Mouse (Mus musculus) gastrocnemius, postnatal 14 days (tissue): ENCODE data around the gene Atp6v0c. TPM values are rescaled to one million over a fixed set of nuclear protein-coding genes. Genes with fewer than 3 reads are reported as not detected.

Experiments
- DNase-seq: peaks from one replicate; pipeline ENCODE4 v3.0.0; 2021; ENCODE audit warnings: mixed read lengths
- intact Hi-C: fragments of 180-260 bp; cut with DNase I; formaldehyde crosslinking; loops from one replicate; pipeline ENCODE4 v1.15.1; 2025; ENCODE audit warnings: low total_unique reads
- total RNA-seq, 2 experiments: library from RNA; stranded (reverse); gene quantifications; 2 replicates each; pipeline ENCODE4 v1.2.3; 2021

Atp6v0c gene
- total RNA-seq, 2 experiments from 2014 or later = 167 to 178 TPM

DNA sequence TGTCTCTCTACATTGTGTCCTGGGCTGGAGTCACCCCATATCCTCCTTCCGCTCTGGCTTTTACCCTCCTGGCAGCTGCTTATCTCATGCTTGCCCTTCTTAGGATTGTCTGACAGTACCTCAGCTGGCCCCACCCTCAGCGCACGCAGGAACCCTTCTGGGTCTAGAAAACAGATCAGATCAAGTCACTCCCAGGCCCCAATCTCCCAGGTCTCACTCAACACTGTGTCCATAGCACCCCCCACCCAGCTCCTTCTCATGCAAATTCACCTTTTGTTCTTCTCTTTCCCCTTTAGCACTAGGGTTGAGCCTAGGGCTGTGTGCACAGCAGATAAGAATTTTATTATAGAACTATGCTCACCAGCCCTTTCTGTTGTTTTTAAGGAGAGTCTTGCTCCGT is 33.6 kb upstream of the Atp6v0c start:
- intact Hi-C loops = no loop called here
- DNase-seq = no peak

DNA sequence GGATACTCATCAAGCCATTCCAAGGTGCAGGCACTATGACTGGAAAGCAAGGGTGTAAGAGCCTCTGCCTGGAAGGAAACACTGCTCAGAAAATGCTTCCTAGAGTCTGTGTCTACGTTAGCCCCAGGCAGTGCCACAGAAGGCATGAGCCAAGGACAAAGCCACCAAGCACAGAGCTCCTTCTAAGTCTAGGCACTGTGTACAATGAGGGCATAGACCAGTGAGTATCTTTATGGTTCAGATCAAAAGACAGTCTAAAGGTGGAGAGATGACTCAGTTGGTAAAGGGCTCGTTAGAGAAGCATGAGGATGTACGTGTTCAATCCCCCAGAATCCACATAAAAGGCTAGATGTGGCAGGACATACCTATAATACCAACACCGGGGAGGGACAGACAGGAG is 31.6 kb upstream of the Atp6v0c start:
- DNase-seq = no peak
- intact Hi-C loops = no loop called here

DNA sequence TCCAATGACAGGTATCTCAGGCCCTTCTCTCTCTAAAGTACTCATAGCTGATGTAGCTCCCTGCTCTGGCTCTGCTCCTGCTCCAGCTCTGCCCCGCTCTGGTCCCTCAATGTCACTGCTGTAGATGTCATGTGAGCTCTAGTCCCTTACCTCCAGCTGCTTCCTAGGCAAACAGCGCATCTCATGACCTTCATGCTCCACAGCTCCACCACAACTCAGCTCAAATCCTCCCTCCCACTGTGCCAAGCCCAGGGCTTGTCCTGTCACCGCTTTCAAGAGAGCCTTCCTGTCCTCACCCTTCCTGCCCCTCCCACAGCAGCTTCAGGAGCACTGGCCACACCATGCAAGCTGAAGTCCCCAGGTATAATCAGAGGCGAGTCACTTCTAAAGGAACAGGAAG is 30.2 kb upstream of the Atp6v0c start:
- intact Hi-C loops = no loop called here

DNA sequence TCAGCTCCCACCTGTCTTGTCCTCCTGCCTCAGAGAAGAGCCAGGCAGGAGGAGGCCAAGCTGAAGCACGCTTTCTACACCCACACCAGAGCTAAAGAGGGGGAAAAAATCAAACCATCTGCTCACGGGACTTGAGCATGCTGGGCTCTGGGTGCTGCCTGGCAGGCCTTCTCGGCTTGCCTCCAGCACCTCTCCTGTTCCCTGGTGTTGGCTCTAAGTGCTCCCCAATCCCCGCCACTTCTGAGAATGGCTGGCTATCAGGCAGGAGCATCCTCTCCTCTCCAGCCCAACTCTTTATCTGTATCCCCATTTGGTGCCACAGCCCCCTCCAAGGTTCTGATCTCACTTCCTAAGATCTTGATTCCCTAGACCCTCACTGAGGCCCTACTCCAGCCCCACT is 29.8 kb upstream of the Atp6v0c start:
- no peak for DNase-seq
- intact Hi-C loops = no loop called here

More for the DNA sequence above, 30.2 kb upstream of the Atp6v0c start:
- DNase-seq = no peak

DNA sequence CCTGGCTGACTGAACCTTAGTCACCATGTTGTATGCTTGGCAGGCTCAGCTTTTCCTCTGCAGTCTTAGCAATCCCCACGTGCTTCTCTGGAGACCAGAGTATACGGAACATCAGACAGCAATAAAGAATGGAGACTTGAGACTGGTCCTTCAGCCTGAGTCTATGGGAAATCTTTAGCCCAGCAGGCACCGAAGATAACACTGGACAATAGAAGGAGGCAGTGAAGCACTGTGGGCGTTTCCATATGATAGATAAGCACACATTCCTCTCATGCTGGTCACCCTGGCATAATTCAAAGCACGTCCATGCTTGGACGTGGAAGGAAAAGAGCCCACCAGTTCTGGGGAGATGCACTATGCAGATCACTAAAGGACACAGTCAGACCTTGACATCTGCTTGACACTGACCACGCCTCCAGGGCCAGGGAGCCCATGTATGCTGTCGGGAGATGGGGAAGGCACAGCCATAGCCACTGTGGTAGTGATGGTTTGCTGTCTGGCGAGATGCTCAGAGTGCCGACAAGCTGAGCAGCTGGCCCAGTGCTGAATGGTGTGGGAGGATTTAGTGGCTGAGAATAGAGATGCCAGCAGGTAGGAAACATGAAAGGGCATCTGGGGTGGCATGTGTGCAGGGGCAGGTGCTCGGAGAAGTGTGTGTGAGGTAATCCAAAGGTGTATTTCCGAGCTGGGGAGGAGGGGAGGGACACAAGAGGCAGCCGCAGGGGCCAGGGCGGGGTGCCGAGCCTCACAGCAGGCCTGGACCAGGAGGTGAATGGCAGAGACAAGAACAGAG is 27.7 kb upstream of the Atp6v0c start:
- DNase-seq = no peak
- intact Hi-C loops = no loop called here

DNA sequence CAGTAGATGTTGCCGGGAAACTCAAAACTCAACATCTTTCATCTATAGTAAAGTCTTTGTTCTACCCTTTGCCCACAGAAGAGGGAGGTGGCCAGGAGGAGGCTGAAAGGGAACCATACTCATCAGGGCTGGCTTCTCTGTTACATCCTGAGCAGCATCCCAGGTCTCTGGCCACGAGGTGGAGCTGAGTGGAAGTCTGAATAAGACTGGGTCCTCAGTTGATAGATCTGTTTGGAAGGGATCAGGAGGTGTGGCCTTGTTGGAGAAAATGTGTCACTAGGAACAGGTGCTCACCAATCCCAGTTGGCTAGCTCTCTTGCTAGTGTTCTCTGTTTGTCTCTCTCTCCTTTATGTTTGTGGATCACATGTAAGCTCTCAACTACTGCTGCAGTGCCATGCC is 25.8 kb upstream of the Atp6v0c start:
- intact Hi-C loops = no loop called here
- DNase-seq = no peak

- intact Hi-C loops = loop anchor here (5.0 kb wide), 1 partner anchor 34 kb away; no protein-coding TSS in a partner anchor
- DNase-seq = no peak
Observed at GRCm38 (mm10) chr17:24193769-24194168, 24.3 kb upstream of the Atp6v0c start.

- intact Hi-C loops = loop anchor here (5.0 kb wide), 1 partner anchor 34 kb away; no protein-coding TSS in a partner anchor
- DNase-seq = no peak
Observed at GRCm38 (mm10) chr17:24193268-24193667, 23.8 kb upstream of the Atp6v0c start.

- intact Hi-C loops = loop anchor here (5.0 kb wide), 1 partner anchor 34 kb away; no protein-coding TSS in a partner anchor
- no peak for DNase-seq
Observed at GRCm38 (mm10) chr17:24192848-24193247, 23.3 kb upstream of the Atp6v0c start.

DNA sequence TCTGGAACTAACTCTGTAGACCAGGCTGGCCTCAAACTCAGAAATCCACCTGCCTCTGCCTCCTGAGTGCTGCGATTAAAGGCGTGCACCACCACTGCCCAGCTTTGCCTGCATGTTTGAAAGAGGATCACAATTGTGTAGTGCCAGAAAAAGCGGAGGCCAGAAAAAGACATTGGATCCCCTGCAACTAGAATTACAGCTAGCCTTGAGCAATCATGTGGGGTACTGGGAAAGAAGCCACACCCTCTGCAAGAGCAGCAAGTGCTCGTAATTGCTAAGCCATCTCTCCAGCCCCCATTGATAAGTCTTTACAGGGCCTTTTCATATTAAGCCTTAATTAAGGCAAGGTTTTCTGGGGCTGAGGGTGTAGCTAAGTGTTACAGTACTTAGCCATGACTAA is 22.0 kb upstream of the Atp6v0c start:
- intact Hi-C loops = loop anchor here (5.0 kb wide), 1 partner anchor 36 kb away; no protein-coding TSS in a partner anchor
- no peak for DNase-seq

- DNase-seq = no peak
- intact Hi-C loops = loop anchor here (5.0 kb wide), 1 partner anchor 36 kb away; no protein-coding TSS in a partner anchor
Observed at GRCm38 (mm10) chr17:24190934-24191333, 21.4 kb upstream of the Atp6v0c start.

- intact Hi-C loops = loop anchor here (5.0 to 10.0 kb wide), 2 partner anchors 131 to 213 kb away; no protein-coding TSS in a partner anchor
- no peak for DNase-seq
Observed at GRCm38 (mm10) chr17:24174259-24174658, 4.8 kb upstream of the Atp6v0c start.

- intact Hi-C loops = loop anchor here (5.0 to 10.0 kb wide), 2 partner anchors 131 to 214 kb away; no protein-coding TSS in a partner anchor
- peak; percentile 56 for DNase-seq
Observed at GRCm38 (mm10) chr17:24173423-24173822, 3.9 kb upstream of the Atp6v0c start.

- intact Hi-C loops = loop anchor here (5.0 to 10.0 kb wide), 2 partner anchors 133 to 216 kb away; no protein-coding TSS in a partner anchor
- DNase-seq = no peak
Observed at GRCm38 (mm10) chr17:24171738-24172137, 2.2 kb upstream of the Atp6v0c start.

- intact Hi-C loops = loop anchor here (5.0 to 10.0 kb wide), 2 partner anchors 134 to 217 kb away; no protein-coding TSS in a partner anchor
- DNase-seq = no peak
Observed at GRCm38 (mm10) chr17:24170729-24171128, 1.2 kb upstream of the Atp6v0c start.

DNA sequence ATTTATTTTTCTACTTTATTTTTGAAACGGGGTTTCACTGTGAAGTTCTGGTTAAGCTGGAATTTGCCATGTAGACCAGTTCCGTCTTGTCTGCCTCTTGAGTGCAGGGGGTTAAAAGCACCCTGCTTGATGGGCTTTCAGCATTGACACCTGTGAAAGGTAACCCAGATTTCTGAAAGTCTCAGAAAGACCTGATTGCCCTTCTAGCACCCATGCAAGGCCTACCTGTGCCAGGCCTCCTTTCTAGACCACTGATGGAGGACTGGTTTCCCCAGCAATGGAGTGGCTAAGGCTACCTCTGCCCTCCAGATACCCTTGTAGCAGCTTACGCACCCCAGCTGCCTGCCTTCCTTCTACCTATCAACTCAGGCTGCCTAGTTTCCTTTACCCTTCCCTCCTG is 623 bp upstream of the Atp6v0c start:
- intact Hi-C loops = loop anchor here (5.0 to 10.0 kb wide), 2 partner anchors 135 to 217 kb away; no protein-coding TSS in a partner anchor
- no peak for DNase-seq

DNA sequence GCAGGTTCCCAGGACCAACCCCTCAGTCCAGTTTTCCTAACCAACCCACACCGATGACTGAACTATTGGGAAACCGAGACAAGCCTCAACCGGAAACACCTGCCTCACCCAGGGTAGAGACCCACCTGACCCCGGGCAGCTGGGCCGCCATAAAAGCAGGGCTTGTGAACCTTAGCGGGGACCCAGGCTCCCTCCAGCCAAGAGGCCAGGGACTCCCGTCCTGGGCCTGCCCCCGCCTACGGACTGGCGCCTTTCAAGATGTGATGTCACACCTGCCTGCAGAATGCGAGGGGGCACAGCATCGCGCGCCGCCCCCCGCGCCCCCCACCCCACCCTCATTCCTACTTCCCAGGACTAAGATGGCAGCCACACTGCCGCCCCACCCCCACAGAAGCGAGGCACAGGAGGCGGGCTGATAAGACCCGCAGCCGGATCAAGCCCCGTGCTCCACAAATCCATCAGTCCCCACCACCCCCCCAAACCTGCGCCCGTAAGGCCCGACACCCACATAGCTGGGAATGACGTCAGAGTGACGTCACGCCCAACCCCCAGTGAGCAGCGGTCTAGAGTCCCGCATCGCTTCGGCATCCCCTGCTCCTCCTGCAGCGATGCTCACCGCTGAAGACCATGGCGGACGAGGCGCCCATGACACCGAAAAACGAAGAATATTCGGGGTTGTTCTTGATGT is 768 bp downstream of the Atp6v0c start:
- intact Hi-C loops = no loop called here
- DNase-seq = peak; percentile 49

GRCm38 (mm10) chr17:24167891-24168505 is 1.5 kb downstream of the Atp6v0c start:
- intact Hi-C loops = no loop called here

GRCm38 (mm10) chr17:24167120-24167519 is 2.4 kb downstream of the Atp6v0c start:
- DNase-seq = no peak
- intact Hi-C loops = no loop called here

More at GRCm38 (mm10) chr17:24167891-24168505, 1.5 kb downstream of the Atp6v0c start:
- DNase-seq = no peak
